Mouse (Mus musculus) C2C12 (cell line): Measurements from ENCODE around the gene Nmt2.

Experiments
- CTCF ChIP-seq: IDR thresholded peaks from one replicate; pipeline ENCODE4 v1.5.1; 2011; ENCODE audit not compliant: control insufficient read depth, insufficient read depth, insufficient read length
- FOSL1 ChIP-seq: IDR thresholded peaks from one replicate; pipeline ENCODE4 v1.8.0; 2011; ENCODE audit warnings: mild to moderate bottlenecking, low read length; ENCODE audit not compliant: poor library complexity, insufficient read depth, severe bottlenecking
- MAX ChIP-seq: IDR thresholded peaks from one replicate; pipeline ENCODE4 v1.6.1; 2011; ENCODE audit warnings: mild to moderate bottlenecking, control low read depth
- USF1 ChIP-seq: IDR thresholded peaks from one replicate; pipeline ENCODE4 v1.6.1; 2011; ENCODE audit warnings: low read depth, mild to moderate bottlenecking, control low read depth, moderate library complexity

- TF ChIP-seq MAX (no peak), CTCF (no peak), FOSL1 (no peak), USF1 (no peak)
These were observed 49.7 kb downstream of the Nmt2 start for GRCm38 (mm10) chr2:3333761-3334160.
